Mouse (Mus musculus) testis, adult 2 months (tissue): ENCODE measurements at regions not wholly inside any gene's neighbourhood (a gene's known extent, or its start where the extent isn't known, plus 50 kb on each side); places are given as distances from the start of the nearest gene placed in this dataset.

Experiments used
- CTCF ChIP-seq: fragments of 200-500 bp; IDR thresholded peaks from 2 replicates; pipeline ENCODE4 v1.5.1; 2012; ENCODE audit warnings: low read depth, mild to moderate bottlenecking, inconsistent platforms, low read length, moderate library complexity; ENCODE audit not compliant: control insufficient read depth, insufficient read depth, insufficient replicate concordance
- POLR2A ChIP-seq: fragments of 200-500 bp; IDR thresholded peaks from 2 replicates; pipeline ENCODE4 v1.6.1; 2012; ENCODE audit warnings: low read depth, mild to moderate bottlenecking, inconsistent platforms, low read length, moderate library complexity; ENCODE audit not compliant: control insufficient read depth

DNA sequence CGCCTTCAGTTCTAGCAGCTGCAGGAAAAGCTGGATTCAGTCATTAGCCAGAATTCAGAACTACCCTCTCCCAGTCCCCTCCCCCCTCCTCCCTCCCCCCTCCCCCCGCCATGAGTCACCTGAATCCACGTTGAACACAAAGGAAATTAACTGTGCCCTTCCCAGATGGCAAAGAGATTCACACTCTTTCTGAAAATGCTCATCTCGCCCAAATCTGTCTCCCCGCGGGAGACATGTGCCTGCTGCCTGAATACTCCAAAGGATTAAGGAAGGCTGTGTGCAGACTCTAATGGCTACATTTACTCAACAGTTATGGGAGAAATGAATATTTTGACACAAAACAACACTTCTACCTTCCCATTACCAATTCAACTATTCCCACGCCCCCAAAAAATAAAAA lies 356.9 kb upstream of the Jmjd1c start:
- TF ChIP-seq CTCF = no peak
- no peak for TF ChIP-seq POLR2A
